Mouse (Mus musculus) heart, postnatal 0 days (tissue): Measurements from ENCODE around the gene Dicer1. TPM values are rescaled to one million over a fixed set of nuclear protein-coding genes. Genes with fewer than 3 reads are reported as not detected.
A peak's percentile ranks its signal among the peaks of the same experiment; 100 is the strongest.
"Not testable (repeated sequence)": the region's sequence is repeated elsewhere in the genome, so short reads cannot be mapped to it uniquely, and the experiment has no call there.

Experiments
- ATAC-seq: fragments of 200-750 bp; cut with Nextera tagmentation; 2 replicates; pipeline ENCODE4 v1.8.0; 2017; ENCODE audit warnings: low read depth, moderate number of reproducible peaks, moderate library complexity; ENCODE audit not compliant: insufficient read depth
- DNase-seq: peaks from one replicate; pipeline ENCODE4 v3.0.0-alpha.2; 2016; ENCODE audit warnings: low spot score
- H3K27ac ChIP-seq: fragments of 300-500 bp; sonication (generic); 2 replicates; pipeline ENCODE4 v1.5.1; 2014; ENCODE audit warnings: low read depth, mild to moderate bottlenecking
- H3K27me3 ChIP-seq: fragments of 300-500 bp; sonication (generic); 2 replicates; pipeline ENCODE4 v1.6.1; 2014; ENCODE audit warnings: low read length, mixed read lengths; ENCODE audit not compliant: control insufficient read depth, insufficient read depth
- H3K36me3 ChIP-seq: fragments of 300-500 bp; sonication (generic); replicated peaks from 2 replicates; pipeline ENCODE4 v1.6.1; 2014; ENCODE audit warnings: low read length, mixed read lengths; ENCODE audit not compliant: control insufficient read depth, insufficient read depth
- H3K4me1 ChIP-seq: fragments of 300-500 bp; sonication (generic); 2 replicates; pipeline ENCODE4 v1.6.1; 2014; ENCODE audit warnings: antibody characterized with exemption; ENCODE audit not compliant: control insufficient read depth, insufficient read depth
- H3K4me2 ChIP-seq: fragments of 300-500 bp; sonication (generic); 2 replicates; pipeline ENCODE4 v1.6.1; 2014; ENCODE audit warnings: low read depth, mild to moderate bottlenecking, low read length, moderate library complexity
- H3K4me3 ChIP-seq: fragments of 300-500 bp; sonication (generic); 2 replicates; pipeline ENCODE4 v1.5.1; 2014; ENCODE audit warnings: low read depth, low read length
- H3K9ac ChIP-seq: fragments of 300-500 bp; sonication (generic); replicated peaks from 2 replicates; pipeline ENCODE4 v1.6.1; 2014; ENCODE audit warnings: low read depth, low read length, mixed read lengths
- H3K9me3 ChIP-seq: fragments of 300-500 bp; sonication (generic); replicated peaks from 2 replicates; pipeline ENCODE4 v1.6.1; 2016; ENCODE audit warnings: low read length; ENCODE audit not compliant: control insufficient read depth
- CTCF ChIP-seq: IDR thresholded peaks from 2 replicates; pipeline ENCODE4 v1.5.1; 2016; ENCODE audit warnings: antibody characterized with exemption, control low read depth, low read depth
- EP300 ChIP-seq: IDR thresholded peaks from 2 replicates; pipeline ENCODE4 v1.6.1; 2016; ENCODE audit warnings: antibody characterized with exemption, low read depth
- whole genome bisulfite sequencing: fragments of 180-500 bp; shearing (Covaris S2); extraction: QIAGEN DNeasy Blood & Tissue Kit; methylation state at CpG from one replicate; pipeline ENCODE4 v1.1.7; 2014; 5-methylcytosine and 5-hydroxymethylcytosine counted together
- polyA plus RNA-seq: library from polyadenylated mRNA; unstranded; fragments of >200 nt; fragmentation: Nextera tagmentation; extraction: Ambion mirVana; gene quantifications from 2 replicates; pipeline ENCODE4 v1.2.1, GENCODE M21; 2015
- total RNA-seq: library from RNA; depleted of rRNA; stranded (reverse); fragments of >200 nt; gene quantifications from 2 replicates; pipeline ENCODE4 v1.2.3, GENCODE M21; 2014; ENCODE audit warnings: low replicate concordance

The Dicer1 gene
- total and polyA plus RNA-seq, 2 experiments from 2014 or later, result 14.3 to 32.1 TPM

DNA sequence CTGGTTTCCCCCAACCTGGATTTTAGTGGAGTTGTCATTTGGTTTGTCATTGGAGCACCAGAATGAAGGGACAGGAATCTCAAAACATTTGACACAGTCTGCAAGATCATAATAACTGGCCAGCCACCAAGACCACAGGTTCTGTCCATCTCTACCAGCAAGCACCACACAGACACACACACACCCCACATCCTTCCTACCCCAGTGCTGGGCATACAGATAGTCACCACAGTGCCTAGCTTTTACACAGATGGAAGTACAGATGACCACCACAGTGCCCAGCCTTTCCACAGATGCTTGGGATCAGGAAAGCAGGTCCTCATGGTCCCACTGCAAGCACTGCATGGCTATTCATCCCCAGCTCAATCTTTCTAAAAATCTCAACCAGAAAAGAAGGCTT lies 18.6 kb downstream of the Dicer1 start:
- H3K4me3 ChIP-seq, result no peak overlapping the region
- no peak overlapping the region for H3K4me2 ChIP-seq
- ATAC-seq (no peak), DNase-seq (no peak)
- no peak for TF ChIP-seq EP300
- no peak for TF ChIP-seq CTCF
- no peaks in the 10 kb centered on the region for H3K4me1 ChIP-seq
- no peaks in the 10 kb centered on the region for H3K27me3 ChIP-seq
- peaks cover 47% of the 10 kb centered on the region for H3K36me3 ChIP-seq
- H3K27ac ChIP-seq, result no peak overlapping the region
- no peaks in the 10 kb centered on the region for H3K9me3 ChIP-seq
- no peak overlapping the region for H3K9ac ChIP-seq

DNA sequence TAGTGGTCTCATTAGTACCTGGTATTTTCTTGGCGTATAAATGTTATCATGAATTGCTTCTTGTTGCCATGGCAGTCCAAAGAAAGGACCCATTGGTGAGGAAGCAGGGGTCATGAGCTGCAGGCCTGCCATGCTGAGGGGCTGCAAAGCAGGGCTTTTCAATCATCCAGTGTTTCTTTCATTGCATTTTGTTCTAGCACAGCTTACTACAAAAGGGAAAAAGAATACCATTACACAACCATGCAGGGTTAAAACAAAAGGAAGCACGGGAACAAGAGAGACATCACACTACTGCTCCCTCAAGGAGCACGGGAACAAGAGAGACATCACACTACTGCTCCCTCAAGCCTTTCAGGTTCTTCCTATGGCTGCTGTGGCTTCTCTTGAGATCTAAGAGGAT lies 20.0 kb downstream of the Dicer1 start:
- H3K27ac ChIP-seq, result no peak overlapping the region
- no peaks in the 10 kb centered on the region for H3K4me1 ChIP-seq
- no peak overlapping the region for H3K4me2 ChIP-seq
- peaks cover 55% of the 10 kb centered on the region for H3K36me3 ChIP-seq
- no peak for DNase-seq
- no peaks in the 10 kb centered on the region for H3K27me3 ChIP-seq
- no peak overlapping the region for H3K4me3 ChIP-seq
- no peak for TF ChIP-seq CTCF
- no peak for TF ChIP-seq EP300
- no peak for ATAC-seq
- H3K9me3 ChIP-seq, result no peaks in the 10 kb centered on the region
- no peak overlapping the region for H3K9ac ChIP-seq
- WGBS, result 78% methylated on average over 3 of the region's 3 CpGs

DNA sequence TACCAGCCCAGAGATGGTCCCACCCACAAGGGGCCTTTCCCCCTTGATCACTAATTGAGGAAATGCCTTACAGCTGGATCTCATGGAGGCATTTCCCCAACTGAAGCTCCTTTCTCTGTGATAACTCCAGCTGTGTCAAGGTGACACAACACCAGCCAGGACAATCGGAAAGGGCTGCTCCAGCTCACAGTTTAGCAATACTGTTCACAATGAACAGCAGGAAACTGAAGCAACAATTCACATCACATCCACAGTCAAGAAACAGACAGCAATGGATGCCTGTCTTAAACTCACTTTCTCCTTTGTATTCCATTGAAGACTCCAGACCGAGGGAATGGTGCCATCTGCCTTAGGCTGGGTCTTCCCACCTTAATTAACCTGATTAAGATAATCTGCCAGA lies 25.3 kb downstream of the Dicer1 start:
- ATAC-seq, H3K27me3 ChIP-seq, H3K27ac ChIP-seq, H3K4me1 ChIP-seq, H3K4me3 ChIP-seq, H3K9ac ChIP-seq, H3K9me3 ChIP-seq, DNase-seq, H3K4me2 ChIP-seq: not testable (repeated sequence)
- 83% methylated on average over 2 of the region's 2 CpGs for whole genome bisulfite sequencing
- peaks cover 80% of the 10 kb centered on the region for H3K36me3 ChIP-seq

DNA sequence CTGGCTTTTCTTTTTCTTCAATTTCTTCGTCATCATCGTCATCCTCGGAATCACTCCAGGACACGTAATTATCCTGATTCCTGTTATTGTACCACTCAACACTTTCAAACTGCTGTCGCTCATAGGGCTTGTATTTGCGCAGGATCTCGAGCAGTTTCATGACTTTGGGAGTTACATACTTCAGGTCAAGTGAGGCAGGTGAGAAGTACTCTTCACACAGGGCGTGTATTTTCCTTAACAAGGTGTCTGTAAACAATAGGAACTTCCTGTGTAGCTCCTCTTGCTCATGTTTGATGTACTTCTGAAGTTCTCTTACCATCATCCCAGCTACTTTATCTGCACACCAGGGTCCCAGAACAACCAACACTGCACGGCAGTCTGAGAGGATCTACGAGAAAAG lies 29.7 kb downstream of the Dicer1 start:
- Histone ChIP-seq H3K4me2 (no peak overlapping the region), H3K4me3 (no peak overlapping the region), H3K9me3 (no peaks in the 10 kb centered on the region), H3K9ac (no peak overlapping the region), H3K4me1 (no peaks in the 10 kb centered on the region), H3K27me3 (no peaks in the 10 kb centered on the region), H3K27ac (no peak overlapping the region), H3K36me3 (peaks cover 47% of the 10 kb centered on the region)
- no peak for TF ChIP-seq EP300
- whole genome bisulfite sequencing, result 93% methylated on average over 10 of the region's 10 CpGs
- ATAC-seq (no peak), DNase-seq (no peak)

DNA sequence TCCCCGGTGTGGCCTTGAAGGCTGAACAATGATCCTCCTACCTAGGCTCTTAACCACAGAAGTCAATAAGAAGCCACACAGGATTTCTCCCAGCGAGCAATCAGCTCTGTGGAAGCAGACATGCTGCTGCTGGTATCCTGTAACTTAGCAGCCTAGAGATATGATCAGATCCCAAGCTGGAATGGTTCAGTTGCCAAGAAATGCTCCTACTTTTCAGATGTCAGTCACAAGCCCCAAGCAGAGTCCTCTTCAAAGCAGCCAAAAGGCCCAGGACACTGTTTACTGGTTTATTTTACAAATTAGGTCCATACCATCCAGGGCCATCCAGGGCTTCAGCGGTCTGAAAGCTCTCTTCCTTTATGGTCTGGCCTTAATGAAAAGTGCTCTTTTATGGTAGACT lies 30.7 kb downstream of the Dicer1 start:
- ATAC-seq (no peak), DNase-seq (no peak)
- no peak overlapping the region for H3K4me3 ChIP-seq
- H3K27me3 ChIP-seq, result no peaks in the 10 kb centered on the region
- H3K4me2 ChIP-seq, result no peak overlapping the region
- WGBS, result 79% methylated on average over 3 of the region's 3 CpGs
- H3K9me3 ChIP-seq, result no peaks in the 10 kb centered on the region
- peaks cover 45% of the 10 kb centered on the region for H3K36me3 ChIP-seq
- TF ChIP-seq EP300 (no peak), CTCF (no peak)
- no peak overlapping the region for H3K9ac ChIP-seq
- no peak overlapping the region for H3K27ac ChIP-seq
- H3K4me1 ChIP-seq, result no peaks in the 10 kb centered on the region

DNA sequence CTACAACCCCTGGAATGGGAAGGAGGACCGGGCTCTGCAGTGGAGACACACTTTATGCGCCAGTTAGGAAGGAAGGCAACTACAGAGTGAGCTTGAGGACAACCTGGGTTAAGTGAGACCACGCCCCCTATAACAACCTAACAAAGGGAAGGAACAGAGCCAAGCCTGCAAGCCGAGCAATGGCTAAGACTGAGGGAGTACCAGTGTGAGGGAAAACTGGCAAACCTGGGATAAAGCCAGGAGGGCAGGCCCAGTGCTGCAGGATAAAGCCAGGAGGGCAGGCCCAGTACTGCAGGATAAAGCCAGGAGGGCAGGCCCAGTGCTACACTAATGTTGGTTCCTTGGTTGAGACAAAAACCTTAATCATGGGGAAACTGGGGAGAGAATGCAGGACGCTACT lies 32.8 kb downstream of the Dicer1 start:
- ATAC-seq, result peak; percentile 55
- Histone ChIP-seq H3K4me2 (no peak overlapping the region), H3K9ac (no peak overlapping the region), H3K9me3 (no peaks in the 10 kb centered on the region), H3K36me3 (peaks cover 54% of the 10 kb centered on the region), H3K4me3 (no peak overlapping the region), H3K4me1 (no peaks in the 10 kb centered on the region), H3K27ac (no peak overlapping the region), H3K27me3 (no peaks in the 10 kb centered on the region)
- no peak for TF ChIP-seq CTCF
- TF ChIP-seq EP300, result no peak
- no peak for DNase-seq
- WGBS, result 63% methylated on average over 5 of the region's 5 CpGs
